Mouse (Mus musculus) activated CD4-positive, CD25-positive, alpha-beta regulatory T cell, adult 4 months (primary cell): ENCODE measurements around the gene Coa3. TPM values are rescaled to one million over a fixed set of nuclear protein-coding genes. Genes with fewer than 3 reads are reported as not detected.
A peak's percentile ranks its signal among the peaks of the same experiment; 100 is the strongest.
"Not testable (repeated sequence)": the region's sequence is repeated elsewhere in the genome, so short reads cannot be mapped to it uniquely, and the experiment has no call there.

Experiments
- ATAC-seq: one replicate; pipeline ENCODE4 v1.8.0; 2017
- polyA plus RNA-seq, 2 experiments: library from polyadenylated mRNA; unstranded; fragments of 100-300 nt; shearing (Covaris generic); gene quantifications; one replicate each; pipeline ENCODE4 v1.2.1; 2017

The Coa3 gene
- 100 to 1,000 TPM; 109 to 144 TPM for polyA plus RNA-seq

DNA sequence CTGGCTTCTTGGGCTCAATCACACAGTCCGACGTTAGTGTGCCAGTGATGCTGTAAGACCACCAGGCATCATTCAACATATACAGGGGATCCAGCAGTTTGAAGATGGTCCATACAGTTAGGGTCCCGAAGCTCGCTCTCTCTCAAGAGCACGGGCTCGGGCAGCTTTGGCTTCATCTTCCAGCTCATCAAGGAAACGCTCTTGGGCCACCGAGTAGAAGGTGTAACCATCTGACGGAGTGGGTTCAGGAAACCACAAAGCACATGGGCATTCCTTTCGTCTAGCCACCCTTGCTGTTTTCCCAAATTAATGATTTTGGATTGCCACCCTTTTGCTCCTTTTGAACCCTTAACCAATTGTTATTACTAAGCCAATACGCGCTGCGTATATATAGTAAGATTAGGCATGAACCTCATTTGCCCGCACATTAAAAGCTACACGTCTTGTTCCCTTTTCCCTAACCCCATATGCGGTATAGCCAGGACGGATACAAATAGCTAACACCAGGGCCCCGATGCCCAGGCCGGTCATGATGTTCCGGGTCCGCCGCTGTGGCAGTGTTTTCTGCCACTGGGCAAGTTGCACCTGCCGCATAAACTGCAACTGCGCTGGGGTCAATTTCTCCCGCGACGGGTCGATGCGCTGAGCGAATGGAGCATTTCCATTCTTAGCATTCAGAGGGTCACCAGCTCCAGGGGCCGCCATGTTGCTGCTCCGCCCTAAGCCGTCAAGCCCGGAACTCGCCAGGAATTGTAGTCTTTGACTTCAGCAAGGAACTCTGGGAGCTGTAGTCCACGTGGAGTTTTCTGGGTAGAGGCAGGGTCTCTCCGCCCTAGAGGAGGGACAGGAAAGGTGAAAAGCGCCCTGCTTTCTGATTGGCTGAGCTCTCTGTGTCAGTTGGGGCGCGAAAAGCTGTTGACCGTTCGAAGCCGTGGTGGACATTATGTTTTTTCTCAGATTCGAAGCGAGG is at the start of gene Coa3, which contains the start of gene Cntd1:
Coa3 (minus strand) TSS at position 892 of the 970 bp plus-strand sequence.
Cntd1 (plus strand) TSS at position 790 of the 970 bp plus-strand sequence.
- ATAC-seq, result peak; percentile 96

DNA sequence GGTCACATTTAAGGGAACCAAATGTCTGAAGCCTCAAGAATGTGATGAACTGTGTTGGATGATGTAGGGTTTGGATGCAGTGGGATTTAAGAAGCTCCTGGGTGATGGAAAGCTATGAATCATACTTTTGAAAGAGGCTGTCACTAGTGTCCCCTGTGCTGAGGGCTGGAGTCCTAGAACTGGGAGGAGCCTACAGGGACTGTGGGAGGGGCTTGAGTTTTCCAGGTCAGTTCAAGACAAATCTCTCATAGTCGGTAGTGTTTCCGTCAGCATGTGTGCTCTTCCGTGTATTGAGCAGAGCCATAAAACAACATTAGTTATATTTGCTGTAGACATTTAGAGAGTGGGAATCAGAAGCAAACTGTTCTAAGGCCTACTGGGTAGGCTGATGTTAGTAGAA is 48.4 kb upstream of the Coa3 start:
- ATAC-seq, result no peak

DNA sequence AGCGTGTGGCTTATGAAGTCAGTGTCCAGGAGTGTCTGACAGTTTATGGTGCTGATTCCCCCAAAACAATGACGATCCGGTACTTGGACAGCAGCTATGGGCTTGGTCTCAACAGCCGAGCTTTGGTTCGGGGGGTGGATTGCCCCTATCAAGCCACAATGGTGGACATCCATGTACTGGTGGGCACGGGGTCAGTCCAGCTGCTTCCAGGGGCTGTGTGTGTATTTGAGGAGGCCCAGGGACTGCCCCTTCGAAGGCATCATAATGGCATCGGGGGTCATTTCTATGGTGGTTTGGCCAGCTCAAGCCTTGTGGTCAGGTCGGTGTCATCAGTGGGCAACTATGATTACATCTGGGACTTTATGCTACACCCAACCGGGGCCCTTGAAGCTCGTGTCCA is 47.2 kb upstream of the Coa3 start:
- no peak for ATAC-seq

DNA sequence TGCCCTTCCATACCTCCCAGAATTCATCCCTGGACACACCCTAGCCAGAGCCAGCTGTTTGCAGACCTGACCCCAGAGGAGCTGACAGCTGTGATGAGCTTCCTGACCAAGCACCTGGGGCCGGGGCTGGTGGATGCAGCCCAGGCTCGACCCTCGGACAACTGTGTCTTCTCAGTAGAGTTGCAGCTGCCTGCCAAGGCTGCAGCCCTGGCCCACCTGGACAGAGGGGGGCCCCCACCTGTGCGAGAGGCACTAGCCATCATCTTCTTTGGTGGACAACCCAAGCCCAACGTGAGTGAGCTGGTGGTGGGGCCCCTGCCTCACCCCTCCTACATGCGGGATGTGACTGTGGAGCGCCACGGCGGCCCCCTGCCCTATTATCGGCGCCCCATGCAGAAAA is 46.3 kb upstream of the Coa3 start:
- not testable (repeated sequence) for ATAC-seq

DNA sequence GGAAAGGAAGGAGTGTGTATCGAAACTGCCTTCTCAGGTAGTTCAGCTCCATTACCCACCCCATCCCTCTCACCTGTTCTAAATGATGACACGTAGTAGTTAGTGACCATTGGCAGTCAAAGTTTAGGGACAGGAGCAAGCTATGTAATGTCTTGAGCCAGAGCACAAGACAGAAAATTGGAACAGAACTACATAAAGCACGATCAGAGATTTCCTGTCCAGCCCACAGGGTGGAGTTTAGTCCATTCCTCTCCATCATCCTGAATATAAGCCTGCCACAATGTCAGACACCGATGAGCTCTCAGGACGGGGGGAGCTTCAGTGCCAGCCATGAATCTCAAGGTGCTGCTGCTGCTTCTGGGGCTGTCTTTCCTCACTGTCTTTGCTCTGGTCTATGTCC is 45.8 kb upstream of the Coa3 start, which contains the start of gene Aoc2:
Aoc2 (plus strand) TSS at position 301 of the 400 bp plus-strand sequence.
- ATAC-seq, result no peak

- no peak for ATAC-seq
These were observed 44.7 kb upstream of the Coa3 start for GRCm38 (mm10) chr11:101323609-101324008.

DNA sequence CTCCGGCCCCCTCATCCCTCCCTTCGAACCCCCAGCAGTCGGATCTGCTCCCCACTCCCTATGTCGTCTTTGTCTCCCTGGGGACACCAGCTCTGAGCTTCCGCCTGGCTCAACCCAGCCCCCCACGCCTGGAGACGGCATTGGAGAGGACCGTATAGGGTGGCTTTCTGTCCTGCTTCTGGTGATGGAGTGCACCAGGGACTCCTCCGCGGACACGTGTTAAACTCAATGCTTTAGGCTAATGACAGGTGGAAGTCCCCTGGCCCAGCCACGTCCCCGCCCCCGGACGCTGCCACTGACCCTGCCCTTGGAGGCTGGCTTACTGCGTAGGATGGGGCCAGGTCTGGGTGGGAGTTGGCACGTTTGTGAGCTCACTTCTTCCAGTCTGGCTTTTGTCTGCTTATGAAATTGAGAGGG is 37.6 kb upstream of the Coa3 start:
- peak; percentile 23 for ATAC-seq

DNA sequence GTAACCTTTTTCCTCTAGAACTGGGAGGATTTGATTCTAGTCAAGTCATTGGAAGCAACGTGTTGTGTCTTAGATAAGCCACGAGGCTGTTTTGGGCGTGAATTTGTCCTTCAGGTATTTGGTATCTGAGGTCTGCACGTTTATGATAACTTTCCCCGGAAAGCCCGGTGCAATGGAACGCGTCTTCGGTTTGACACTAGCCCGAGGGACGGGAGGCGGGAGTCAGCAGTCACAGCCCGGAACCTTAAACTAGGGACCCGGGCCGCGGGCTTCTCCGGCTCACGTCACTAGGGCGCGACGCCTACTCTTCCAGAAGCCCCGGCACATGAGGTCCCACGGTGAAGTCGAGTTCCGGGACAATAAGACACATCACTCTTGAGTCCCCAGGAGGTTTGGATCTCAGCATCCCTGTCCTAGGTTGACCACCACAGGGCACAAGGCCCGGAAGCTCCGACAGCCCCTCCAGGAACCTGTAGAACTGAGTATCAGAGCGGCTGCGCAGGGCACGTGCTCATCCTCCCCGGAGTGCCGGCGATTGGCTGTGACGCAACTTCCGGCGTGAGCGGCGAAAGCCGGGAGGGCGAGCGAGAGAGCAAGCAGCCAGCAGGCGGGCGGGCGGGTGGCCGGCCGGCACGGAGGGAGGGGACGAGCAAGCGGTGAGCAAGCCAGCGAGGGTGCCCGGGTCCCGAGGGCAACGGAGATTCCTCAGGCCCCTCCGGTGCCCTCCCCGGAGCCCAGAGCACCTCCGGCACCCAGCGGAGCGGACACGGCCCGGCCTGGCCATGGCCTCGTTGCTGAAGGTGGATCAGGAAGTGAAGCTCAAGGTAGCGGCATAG is 37.0 kb upstream of the Coa3 start, which contains the start of gene Psme3:
Psme3 (plus strand) TSS at position 549 of the 836 bp plus-strand sequence.
- ATAC-seq, result peak; percentile 73

DNA sequence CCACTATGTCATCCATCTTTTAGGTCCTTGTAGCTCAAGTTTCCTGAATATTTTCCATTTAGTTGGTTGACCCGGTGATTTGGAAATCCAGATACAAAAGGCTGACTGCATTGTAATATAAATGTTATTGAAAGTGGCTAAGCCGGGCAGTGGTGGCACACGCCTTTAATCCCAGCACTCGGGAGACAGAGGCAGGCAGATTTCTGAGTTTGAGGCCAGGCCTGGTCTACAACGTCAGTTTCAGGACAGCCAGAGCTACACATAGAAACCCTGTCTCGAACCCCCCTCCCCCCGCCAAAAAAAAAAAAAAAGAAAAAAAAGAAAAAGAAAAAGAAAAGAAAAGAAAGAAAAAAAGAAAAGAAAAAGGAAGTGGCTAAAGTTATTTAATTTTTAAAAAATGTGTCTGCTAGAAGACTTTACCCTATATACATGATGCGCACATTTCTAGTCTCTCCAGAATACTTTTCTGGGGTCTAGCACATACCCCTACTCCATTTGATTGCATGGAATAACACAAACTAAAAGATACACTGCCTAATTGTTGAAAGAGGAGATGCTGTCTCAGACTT is 36.3 kb upstream of the Coa3 start:
- ATAC-seq, result no peak

- no peak for ATAC-seq
These were observed 35.7 kb upstream of the Coa3 start for GRCm38 (mm10) chr11:101314567-101314966.

DNA sequence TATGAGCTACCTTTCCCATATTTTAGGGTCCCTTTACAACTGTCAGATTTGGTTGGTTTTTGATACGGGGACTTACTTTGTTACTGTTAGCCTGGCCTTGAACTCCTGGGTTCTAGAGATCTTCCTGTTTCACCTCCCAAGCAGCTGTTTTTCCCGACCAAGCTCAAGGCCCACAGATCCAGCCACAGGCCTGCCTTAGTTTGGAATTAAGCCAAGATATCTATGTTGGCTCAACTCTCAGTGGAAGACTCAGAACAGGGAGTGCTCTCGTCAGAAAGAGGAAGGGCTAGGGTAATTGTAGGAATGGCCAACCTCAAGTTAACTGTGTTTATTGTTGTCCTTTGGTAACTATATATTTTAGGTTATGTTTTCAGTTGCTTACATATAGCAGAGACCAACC is 33.2 kb upstream of the Coa3 start:
- no peak for ATAC-seq

GRCm38 (mm10) chr11:101311083-101311482 is 32.2 kb upstream of the Coa3 start:
- no peak for ATAC-seq

DNA sequence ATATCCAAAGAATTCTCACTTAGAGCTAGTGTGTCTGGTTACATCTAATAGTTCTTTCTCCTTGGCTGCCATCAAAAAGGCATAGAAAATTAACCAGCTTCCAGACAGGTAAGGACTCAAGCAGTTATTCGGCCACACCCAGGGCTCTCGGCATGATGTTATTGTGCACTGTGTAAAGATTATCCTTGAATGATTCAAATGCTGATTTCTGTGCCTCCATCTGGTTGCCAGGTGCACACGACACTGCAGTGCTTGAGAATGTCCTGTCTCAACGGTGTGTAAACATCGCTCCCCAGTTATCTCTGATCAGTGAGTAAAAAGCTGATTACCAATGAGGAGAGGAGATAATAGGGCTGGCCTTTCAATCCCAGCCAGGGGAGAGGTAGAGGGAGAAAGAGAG is 28.8 kb upstream of the Coa3 start:
- no peak for ATAC-seq

- ATAC-seq, result peak; percentile 94
These were observed 23.3 kb upstream of the Coa3 start, which contains the start of gene Becn1 for GRCm38 (mm10) chr11:101302004-101302798. TSS of gene Becn1 (minus strand) at chr11:101302286.

DNA sequence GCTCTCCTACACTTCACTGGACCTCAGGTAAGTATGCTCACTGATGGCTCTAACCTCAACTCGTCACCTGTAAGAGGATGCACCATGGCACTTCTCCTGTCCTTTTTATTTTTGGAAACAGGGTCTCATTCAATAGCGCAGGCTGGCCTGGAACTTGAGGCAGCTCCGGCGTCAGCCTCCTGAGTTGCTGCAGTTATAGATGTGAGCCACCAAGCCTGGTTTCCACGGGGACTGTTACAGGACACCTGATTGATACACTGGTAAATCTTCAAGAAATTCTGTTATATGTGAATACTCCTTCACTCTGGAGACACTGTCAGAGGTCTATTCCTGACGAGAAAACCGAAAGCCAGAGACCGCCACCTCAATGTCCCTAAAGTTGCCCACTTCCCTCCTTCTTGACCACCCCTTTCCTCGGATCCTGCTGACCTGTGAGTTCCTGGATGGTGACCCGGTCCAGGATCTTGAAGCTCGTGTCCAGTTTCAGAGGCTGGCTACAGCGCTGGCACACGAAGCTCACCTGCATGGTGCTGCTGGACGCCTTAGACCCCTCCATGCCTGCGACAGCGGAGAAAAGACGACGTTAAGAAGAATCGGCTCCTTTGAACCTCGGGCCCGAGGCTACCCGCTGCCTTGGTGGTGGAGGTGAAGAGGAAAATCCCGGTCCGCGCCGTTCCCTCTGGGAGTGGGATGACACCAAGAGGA is 22.5 kb upstream of the Coa3 start:
- ATAC-seq, result peak; percentile 20

DNA sequence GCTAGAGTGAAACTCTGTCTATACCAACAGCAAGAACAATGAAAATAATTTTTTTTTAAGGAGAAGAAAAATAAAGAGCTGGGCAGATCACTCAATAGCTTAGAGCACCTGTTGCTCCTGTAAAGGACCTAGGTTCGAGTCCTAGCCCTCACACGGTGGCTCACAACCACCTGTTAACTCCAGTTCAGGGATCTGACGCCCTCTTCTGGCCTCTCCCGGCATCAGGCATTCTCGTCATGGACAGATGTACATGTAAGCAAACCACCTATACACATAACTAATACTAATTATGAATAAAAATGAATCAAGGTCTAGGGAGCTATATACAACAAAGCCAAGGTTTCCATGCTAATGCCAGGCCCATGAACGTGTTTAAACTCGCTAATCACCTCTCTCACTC is 22.0 kb upstream of the Coa3 start:
- ATAC-seq, result no peak

DNA sequence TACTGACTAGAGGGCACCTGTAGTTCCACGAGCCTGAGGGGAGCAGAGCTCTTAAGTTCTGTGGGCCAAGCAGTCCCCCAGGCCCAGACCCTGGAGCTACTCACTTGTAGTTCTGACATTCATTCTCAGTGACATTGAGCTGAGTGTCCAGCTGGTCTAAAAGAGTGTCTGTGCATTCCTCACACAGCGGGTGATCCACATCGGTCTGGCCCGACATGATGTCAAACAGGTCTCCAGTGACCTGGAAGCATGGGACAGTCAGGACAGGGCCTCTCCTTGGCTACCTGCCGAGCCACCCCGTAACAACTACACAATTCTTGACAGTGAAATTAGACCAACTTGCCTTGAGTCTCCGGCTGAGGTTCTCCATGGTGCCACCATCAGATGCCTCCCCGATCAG is 16.3 kb upstream of the Coa3 start:
- no peak for ATAC-seq

DNA sequence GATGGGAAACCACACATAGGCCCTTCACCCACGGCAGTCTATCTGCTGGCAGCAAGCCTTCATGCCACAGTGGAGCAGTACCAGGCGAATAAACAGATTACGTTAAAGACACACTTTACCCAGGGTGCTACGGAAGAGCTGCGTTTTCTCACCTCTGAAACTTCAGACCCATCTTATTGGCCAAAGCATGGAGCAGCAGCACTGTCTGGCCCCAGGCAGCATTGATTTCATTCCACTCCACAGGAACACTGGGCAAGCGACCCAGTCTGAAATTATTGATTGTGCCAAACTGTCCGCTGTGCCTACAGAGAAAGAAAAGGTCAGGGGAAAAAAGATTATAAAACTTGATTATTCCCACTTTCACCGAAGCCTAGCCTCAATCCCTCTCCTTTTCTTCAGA is 12.3 kb upstream of the Coa3 start:
- no peak for ATAC-seq

DNA sequence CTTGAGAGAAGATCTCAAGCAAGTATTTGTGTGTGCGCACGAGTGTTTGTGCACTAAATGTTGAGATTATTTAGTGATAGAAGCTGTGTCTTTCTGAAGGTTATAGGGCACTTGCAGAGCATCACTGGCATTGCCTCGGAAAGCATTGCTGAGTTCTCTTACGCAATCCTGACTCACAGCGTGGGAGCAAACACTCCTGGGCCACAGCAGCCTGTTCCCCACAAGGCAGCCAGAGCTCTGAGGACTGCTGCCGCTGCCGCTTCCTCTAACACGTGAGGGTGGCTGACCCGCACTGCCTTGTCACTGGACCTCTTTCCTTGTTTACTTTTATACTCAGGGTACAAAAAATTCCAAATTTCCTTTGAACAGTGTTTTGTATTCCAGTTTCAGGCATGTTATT is 8.4 kb upstream of the Coa3 start:
- no peak for ATAC-seq

DNA sequence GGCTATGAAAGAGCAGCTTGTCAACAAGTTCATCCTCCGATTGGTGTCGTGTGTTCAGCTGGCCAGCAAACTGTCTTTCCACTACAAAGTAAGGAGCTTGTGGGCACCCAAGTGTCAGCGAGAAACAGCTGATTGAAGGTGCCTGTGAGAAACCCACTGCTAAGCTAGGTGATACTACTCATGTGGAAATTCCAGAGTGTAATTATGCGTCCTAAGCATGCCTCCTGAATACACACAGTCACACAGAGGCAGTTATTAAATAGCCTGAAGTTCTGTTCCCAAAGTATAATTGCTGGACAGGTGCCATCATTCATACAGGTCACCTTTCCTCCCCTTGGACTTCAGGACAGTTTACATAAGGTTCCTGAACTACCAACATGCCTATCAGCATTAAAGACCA is 4.9 kb upstream of the Coa3 start:
- ATAC-seq, result no peak

DNA sequence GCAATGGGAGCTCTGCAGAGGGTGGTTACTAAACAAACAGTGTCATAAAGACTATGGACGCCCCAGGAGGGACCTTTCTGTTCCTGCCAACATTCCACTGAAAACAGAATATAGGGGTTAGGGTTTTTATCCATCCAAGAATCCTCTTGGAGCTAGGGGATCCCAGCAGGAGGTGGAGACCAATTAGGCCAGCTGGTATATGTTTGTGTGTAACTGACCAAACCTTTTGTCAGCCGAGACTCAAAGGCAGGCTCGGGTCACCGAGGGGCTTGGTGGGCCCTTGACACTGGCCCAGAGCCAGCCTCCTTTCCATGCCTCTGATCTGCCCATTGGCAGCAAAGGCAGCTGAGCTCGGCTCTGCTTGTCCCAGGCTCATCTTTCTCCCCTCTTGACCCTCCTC is 4.0 kb upstream of the Coa3 start:
- ATAC-seq, result no peak
